Mouse (Mus musculus) bone marrow, adult 2 months (tissue): ENCODE results near the gene Slc30a1.

ENCODE experiments used
- CTCF ChIP-seq: fragments of 200-500 bp; IDR thresholded peaks from 2 replicates; pipeline ENCODE4 v1.5.1; 2011; ENCODE audit warnings: low read length, control low read depth; ENCODE audit not compliant: control insufficient read depth, insufficient read depth
- POLR2A ChIP-seq: fragments of 200-500 bp; IDR thresholded peaks from 2 replicates; pipeline ENCODE4 v1.6.1; 2011; ENCODE audit warnings: low read depth, mild to moderate bottlenecking, control low read depth, low read length, borderline replicate concordance; ENCODE audit not compliant: control insufficient read depth

DNA sequence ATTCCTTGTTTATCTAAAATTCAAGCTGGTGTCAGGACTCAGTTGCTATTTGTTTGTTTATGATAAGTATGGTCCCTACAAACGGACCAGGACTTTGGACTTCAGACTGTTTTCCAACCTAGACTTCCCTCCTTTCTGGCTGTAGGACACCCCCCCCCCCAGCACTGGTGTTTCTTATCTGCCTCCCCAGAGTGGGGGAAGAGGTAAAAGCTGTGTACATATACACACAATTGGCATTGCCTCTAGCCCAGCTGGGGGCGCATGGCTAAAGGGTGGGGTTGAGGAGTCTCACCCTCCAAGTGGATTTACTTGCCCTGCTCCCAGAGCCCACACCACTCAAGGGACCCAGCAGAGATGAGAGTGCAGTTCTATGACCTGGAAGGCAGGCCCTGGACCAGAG lies 40.3 kb downstream of the Slc30a1 start:
- no peak for TF ChIP-seq CTCF
- TF ChIP-seq POLR2A, result no peak
